Mouse (Mus musculus): ENCODE measurements around the gene Fndc8. TPM values are rescaled to one million over a fixed set of nuclear protein-coding genes. Genes with fewer than 3 reads are reported as not detected.

The Fndc8 gene
- polyA plus RNA-seq, 1 experiment from 2014 or later, result 0.08 TPM

Other genes starting within 250 kb of the Fndc8 start
- gene Cct6b, start 127.8 kb upstream of the Fndc8 start, polyA plus RNA-seq (2016; fragmentation: Nextera tagmentation; extraction: Ambion mirVana), result 0.19 and 0.47 TPM in 2 replicates
- 24.9 and 26.4 TPM in 2 replicates for gene Zfp830, start 127.8 kb upstream of the Fndc8 start, polyA plus RNA-seq (2016; fragmentation: Nextera tagmentation; extraction: Ambion mirVana)
- 19.7 and 19.8 TPM in 2 replicates for gene Lig3, start 111.0 kb upstream of the Fndc8 start, polyA plus RNA-seq (2016; fragmentation: Nextera tagmentation; extraction: Ambion mirVana)
- 28.1 and 28.8 TPM in 2 replicates for gene Rffl, start 20.9 kb upstream of the Fndc8 start, polyA plus RNA-seq (2016; fragmentation: Nextera tagmentation; extraction: Ambion mirVana)
- 8.6 and 10.0 TPM in 2 replicates for gene Rad51d, start 1.5 kb upstream of the Fndc8 start, polyA plus RNA-seq (2016; fragmentation: Nextera tagmentation; extraction: Ambion mirVana)
- gene Nle1, start 16.3 kb downstream of the Fndc8 start, polyA plus RNA-seq (2016; fragmentation: Nextera tagmentation; extraction: Ambion mirVana), result 30.6 and 30.7 TPM in 2 replicates
- 1.1 and 1.4 TPM in 2 replicates for gene Unc45b, start 18.4 kb downstream of the Fndc8 start, polyA plus RNA-seq (2016; fragmentation: Nextera tagmentation; extraction: Ambion mirVana)
- gene Slfn5, start 59.2 kb downstream of the Fndc8 start, polyA plus RNA-seq (2016; fragmentation: Nextera tagmentation; extraction: Ambion mirVana), result 0.83 and 0.92 TPM in 2 replicates
- gene Slfn9, start 99.7 kb downstream of the Fndc8 start, polyA plus RNA-seq (2016; fragmentation: Nextera tagmentation; extraction: Ambion mirVana), result 7.6 and 8.3 TPM in 2 replicates
- 0.38 and 0.72 TPM in 2 replicates for gene Slfn8, start 128.7 kb downstream of the Fndc8 start, polyA plus RNA-seq (2016; fragmentation: Nextera tagmentation; extraction: Ambion mirVana)
- 3.5 and 3.6 TPM in 2 replicates for gene Slfn2, start 173.0 kb downstream of the Fndc8 start, polyA plus RNA-seq (2016; fragmentation: Nextera tagmentation; extraction: Ambion mirVana)
- 0.08 and 0.13 TPM in 2 replicates for gene Slfn1, start 224.7 kb downstream of the Fndc8 start, polyA plus RNA-seq (2016; fragmentation: Nextera tagmentation; extraction: Ambion mirVana)